Mouse (Mus musculus) stomach, embryonic 14.5 days (tissue): ENCODE measurements at regions not wholly inside any gene's neighbourhood (a gene's known extent, or its start where the extent isn't known, plus 50 kb on each side); places are given as distances from the start of the nearest gene placed in this dataset.
"Not testable (repeated sequence)": the region's sequence is repeated elsewhere in the genome, so short reads cannot be mapped to it uniquely, and the experiment has no call there.

Experiments used
- ATAC-seq: fragments of 200-750 bp; cut with Nextera tagmentation; 2 replicates; pipeline ENCODE4 v1.8.0; 2017; ENCODE audit warnings: low read depth, moderate TSS enrichment; ENCODE audit not compliant: insufficient number of reproducible peaks, insufficient read depth, low FRiP score
- H3K27ac ChIP-seq: fragments of 300-500 bp; sonication (generic); 2 replicates; pipeline ENCODE4 v1.5.1; 2014; ENCODE audit warnings: mild to moderate bottlenecking, low read length, moderate library complexity, mixed read lengths
- H3K27me3 ChIP-seq: fragments of 300-500 bp; sonication (generic); 2 replicates; pipeline ENCODE4 v1.6.1; 2014; ENCODE audit warnings: low read length, control low read depth, mixed read lengths; ENCODE audit not compliant: control insufficient read depth, insufficient read depth
- H3K36me3 ChIP-seq: fragments of 300-500 bp; sonication (generic); 2 replicates; pipeline ENCODE4 v1.6.1; 2014; ENCODE audit warnings: mild to moderate bottlenecking, control low read depth, low read length, moderate library complexity, mixed read lengths; ENCODE audit not compliant: control insufficient read depth, insufficient read depth
- H3K4me1 ChIP-seq: fragments of 300-500 bp; sonication (generic); 2 replicates; pipeline ENCODE4 v1.6.1; 2014; ENCODE audit warnings: low read length, control low read depth, mixed read lengths; ENCODE audit not compliant: control insufficient read depth, insufficient read depth
- H3K4me2 ChIP-seq: fragments of 300-500 bp; sonication (generic); replicated peaks from 2 replicates; pipeline ENCODE4 v1.6.1; 2014; ENCODE audit warnings: low read depth, low read length, control low read depth
- H3K4me3 ChIP-seq: fragments of 300-500 bp; sonication (generic); 2 replicates; pipeline ENCODE4 v1.5.1; 2014; ENCODE audit warnings: low read depth, low read length, control low read depth
- H3K9ac ChIP-seq: fragments of 300-500 bp; sonication (generic); replicated peaks from 2 replicates; pipeline ENCODE4 v1.6.1; 2014; ENCODE audit warnings: low read depth, mild to moderate bottlenecking, control low read depth, low read length, moderate library complexity, mixed read lengths
- H3K9me3 ChIP-seq: fragments of 300-500 bp; sonication (generic); 2 replicates; pipeline ENCODE4 v1.6.1; 2016; ENCODE audit warnings: low read depth, low read length, control low read depth; ENCODE audit not compliant: control insufficient read depth
- WGBS: fragments of 180-500 bp; shearing (Covaris S2); extraction: QIAGEN DNeasy Blood & Tissue Kit; methylation state at CpG from one replicate; pipeline ENCODE4 v1.1.7; 2014; 5-methylcytosine and 5-hydroxymethylcytosine counted together

DNA sequence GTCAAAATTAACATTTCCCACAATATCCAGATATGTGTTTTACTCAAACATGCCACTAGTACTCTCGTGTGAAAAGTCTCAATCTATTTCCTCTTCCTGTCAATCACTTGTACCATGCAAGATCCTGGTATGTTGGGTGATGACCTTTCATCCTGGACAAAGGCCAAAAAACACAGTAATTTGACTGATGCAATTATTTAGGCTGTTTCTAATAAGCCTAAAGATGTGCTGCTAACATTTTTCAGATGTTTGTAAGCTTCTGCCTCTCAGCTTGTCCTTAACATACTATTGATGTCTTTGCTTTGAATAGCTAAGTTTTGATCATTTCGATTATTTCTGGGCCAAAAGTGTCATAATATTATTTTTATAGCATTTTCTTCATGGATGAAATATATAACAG, 418.4 kb upstream of the Arrdc4 start:
- H3K4me1 ChIP-seq, result no peaks in the 10 kb centered on the region
- H3K4me3 ChIP-seq, result no peak overlapping the region
- whole genome bisulfite sequencing, result 46% methylated on average over 2 of the region's 2 CpGs
- H3K4me2 ChIP-seq, result no peak overlapping the region
- no peak overlapping the region for H3K27ac ChIP-seq
- H3K9me3 ChIP-seq, result no peaks in the 10 kb centered on the region
- H3K27me3 ChIP-seq, result no peaks in the 10 kb centered on the region
- H3K9ac ChIP-seq, result no peak overlapping the region
- no peak for ATAC-seq
- H3K36me3 ChIP-seq, result no peaks in the 10 kb centered on the region

DNA sequence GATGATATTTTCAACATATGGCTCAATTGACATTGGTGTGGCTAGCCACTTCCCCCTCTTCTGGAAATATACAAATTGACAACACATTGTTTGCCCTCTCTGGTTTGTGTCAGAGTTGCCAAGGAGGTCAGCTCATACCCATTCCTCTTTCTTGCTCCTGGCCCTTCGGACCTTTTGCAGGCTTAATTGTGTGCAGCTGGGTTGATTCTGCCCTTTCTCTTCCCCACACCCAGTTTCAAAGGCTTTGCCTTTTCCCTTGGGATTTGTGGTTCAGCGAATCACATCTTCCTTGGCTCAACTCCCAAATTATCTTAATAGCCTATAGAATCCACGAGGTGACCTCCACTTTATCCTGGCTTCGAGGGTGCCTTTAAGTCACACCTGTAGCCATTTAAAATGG, 412.9 kb upstream of the Arrdc4 start:
- no peaks in the 10 kb centered on the region for H3K9me3 ChIP-seq
- H3K9ac ChIP-seq, result no peak overlapping the region
- H3K27me3 ChIP-seq, result no peaks in the 10 kb centered on the region
- H3K27ac ChIP-seq, result no peak overlapping the region
- H3K4me3 ChIP-seq, result no peak overlapping the region
- no peaks in the 10 kb centered on the region for H3K36me3 ChIP-seq
- H3K4me1 ChIP-seq, result no peaks in the 10 kb centered on the region
- WGBS, result 68% methylated on average over 4 of the region's 4 CpGs
- ATAC-seq, result no peak
- H3K4me2 ChIP-seq, result no peak overlapping the region

DNA sequence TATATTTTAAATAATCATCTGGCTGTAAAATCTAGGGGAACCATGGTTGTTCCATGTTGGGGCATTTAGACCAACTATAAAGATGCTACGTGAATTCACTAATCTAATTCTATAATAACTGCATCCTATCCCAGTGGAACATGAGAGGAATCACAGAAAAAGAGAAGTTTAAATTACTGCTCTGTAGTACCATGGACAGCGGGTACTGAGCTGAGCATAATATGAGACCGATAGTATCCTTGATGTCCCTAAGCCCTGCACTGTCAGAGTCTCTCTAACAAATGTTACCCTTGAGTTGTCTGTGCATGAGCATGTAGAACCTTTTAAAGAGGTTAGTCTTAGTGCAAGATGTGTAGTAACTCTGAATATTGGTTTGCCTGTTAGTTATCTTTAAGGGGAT, 393.3 kb upstream of the Arrdc4 start:
- Histone ChIP-seq H3K4me2 (no peak overlapping the region), H3K4me1 (no peaks in the 10 kb centered on the region), H3K27me3 (no peaks in the 10 kb centered on the region), H3K4me3 (no peak overlapping the region), H3K36me3 (no peaks in the 10 kb centered on the region), H3K27ac (no peak overlapping the region), H3K9me3 (no peaks in the 10 kb centered on the region), H3K9ac (no peak overlapping the region)
- ATAC-seq, result no peak
- 69% methylated on average over 3 of the region's 3 CpGs for WGBS

DNA sequence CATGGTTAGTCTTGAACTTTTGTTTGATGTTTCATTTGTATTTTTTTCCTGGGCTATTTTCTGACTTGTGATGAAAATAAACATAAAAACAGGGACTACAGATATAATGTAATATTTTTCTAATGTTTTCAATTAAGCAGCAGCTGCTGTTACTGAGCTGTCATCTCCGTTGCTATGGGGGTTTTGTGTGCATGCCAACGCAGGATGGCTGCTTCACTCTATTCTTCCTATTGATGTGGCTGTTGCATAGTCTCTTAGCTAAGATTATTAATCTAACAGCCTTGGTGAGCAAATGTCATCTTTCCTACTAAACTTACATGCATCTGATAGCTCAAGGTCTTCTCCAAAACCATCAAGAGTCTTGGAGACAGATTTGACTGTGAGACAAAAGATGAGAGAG, 384.4 kb upstream of the Arrdc4 start:
- H3K4me3 ChIP-seq, result no peak overlapping the region
- no peaks in the 10 kb centered on the region for H3K27me3 ChIP-seq
- H3K4me2 ChIP-seq, result no peak overlapping the region
- H3K9ac ChIP-seq, result no peak overlapping the region
- no peaks in the 10 kb centered on the region for H3K9me3 ChIP-seq
- no peaks in the 10 kb centered on the region for H3K36me3 ChIP-seq
- H3K4me1 ChIP-seq, result no peaks in the 10 kb centered on the region
- 81% methylated on average over 2 of the region's 2 CpGs for WGBS
- ATAC-seq, result no peak
- H3K27ac ChIP-seq, result no peak overlapping the region

DNA sequence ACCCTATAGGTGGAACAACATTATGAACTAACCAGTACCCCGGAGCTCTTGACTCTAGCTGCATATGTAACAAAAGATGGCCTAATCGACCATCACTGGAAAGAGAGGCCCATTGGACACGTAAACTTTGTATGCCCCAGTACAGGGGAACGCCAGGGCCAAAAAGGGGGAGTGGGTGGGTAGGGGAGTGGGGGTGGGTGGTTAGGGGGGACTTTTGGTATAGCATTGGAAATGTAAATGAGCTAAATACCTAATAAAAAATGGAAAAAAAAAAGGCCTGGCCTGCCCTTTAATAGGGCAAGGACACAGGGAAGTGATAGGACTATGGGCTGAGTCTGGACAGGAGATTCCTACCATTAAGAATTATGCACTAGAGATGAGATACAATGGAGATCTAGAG, 352.7 kb upstream of the Arrdc4 start:
- not testable (repeated sequence) for H3K9ac ChIP-seq, ATAC-seq, H3K4me1 ChIP-seq, H3K4me2 ChIP-seq, H3K9me3 ChIP-seq, H3K27me3 ChIP-seq, H3K36me3 ChIP-seq, H3K27ac ChIP-seq, H3K4me3 ChIP-seq
- WGBS, result 76% methylated on average over 2 of the region's 4 CpGs

DNA sequence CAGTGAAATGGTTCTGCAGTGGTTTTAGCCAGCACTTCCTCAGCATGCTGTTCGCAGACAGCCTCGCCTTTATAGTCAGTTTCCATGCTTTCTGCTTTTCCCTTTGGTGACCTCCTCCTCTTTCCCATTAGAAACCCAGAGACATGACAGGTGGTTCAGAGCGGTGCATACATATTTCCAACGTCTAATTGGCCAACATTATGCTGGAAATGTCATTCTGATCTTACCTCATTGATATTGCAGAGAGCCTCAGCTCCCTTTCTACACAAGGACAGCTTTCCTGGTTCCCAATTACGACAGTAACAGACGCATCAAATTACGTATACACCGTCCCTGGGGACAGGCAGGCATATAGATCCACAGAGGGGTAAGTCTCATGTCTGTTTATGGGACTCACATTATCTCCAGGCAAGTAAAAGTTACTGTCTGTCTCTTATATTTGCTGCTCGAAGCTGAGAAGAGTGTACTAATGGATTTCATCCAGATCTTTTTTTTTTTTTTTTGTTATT, 348.6 kb upstream of the Arrdc4 start:
- H3K4me3 ChIP-seq, result no peak overlapping the region
- H3K36me3 ChIP-seq, result no peaks in the 10 kb centered on the region
- H3K4me2 ChIP-seq, result no peak overlapping the region
- no peaks in the 10 kb centered on the region for H3K27me3 ChIP-seq
- H3K27ac ChIP-seq, result no peak overlapping the region
- WGBS, result 48% methylated on average over 9 of the region's 9 CpGs
- H3K4me1 ChIP-seq, result no peaks in the 10 kb centered on the region
- ATAC-seq, result no peak
- H3K9me3 ChIP-seq, result no peaks in the 10 kb centered on the region
- no peak overlapping the region for H3K9ac ChIP-seq

DNA sequence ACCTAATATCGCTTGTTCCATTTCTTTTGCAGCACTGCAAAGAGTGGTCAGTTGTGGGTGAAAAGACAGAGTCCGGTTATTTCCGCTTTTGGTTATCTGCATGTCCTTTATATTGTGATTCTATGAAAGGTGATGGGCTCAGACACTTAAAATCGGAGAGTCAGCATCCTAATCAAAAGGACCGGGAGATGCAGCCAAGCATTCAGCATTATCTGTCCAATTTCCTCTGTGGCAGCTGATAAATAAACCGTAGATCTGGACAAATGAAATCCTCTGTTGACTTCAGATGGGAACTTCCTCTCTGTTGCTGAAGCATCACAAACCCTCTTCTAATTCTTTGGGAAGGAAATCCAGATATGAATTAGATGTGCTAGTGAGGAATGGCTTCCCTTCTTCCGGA, 325.7 kb upstream of the Arrdc4 start:
- no peak overlapping the region for H3K9ac ChIP-seq
- WGBS, result 85% methylated on average over 7 of the region's 7 CpGs
- no peak for ATAC-seq

DNA sequence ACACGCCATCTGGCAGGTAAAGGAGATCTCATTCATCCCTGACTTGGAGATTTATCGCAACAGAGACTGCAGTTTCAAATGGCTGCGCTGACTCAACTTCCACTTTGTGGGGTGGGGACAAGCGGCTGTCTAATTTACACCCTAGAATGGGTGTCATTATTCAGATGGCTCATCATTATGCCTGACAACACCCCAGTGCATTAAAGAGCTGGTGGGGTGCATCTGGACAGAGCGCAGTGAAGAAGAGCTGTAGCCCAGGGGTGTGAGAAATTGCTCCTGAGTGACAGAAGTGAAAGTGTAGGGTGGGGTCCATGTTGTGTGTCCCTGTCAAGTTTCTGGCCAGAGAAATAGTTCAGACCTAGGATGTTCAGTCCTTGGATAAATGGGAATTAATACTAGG, 314.0 kb upstream of the Arrdc4 start:
- Histone ChIP-seq H3K27me3 (no peaks in the 10 kb centered on the region), H3K4me3 (no peak overlapping the region)
- WGBS, result 80% methylated on average over 5 of the region's 5 CpGs

More for the DNA sequence above, 325.7 kb upstream of the Arrdc4 start:
- Histone ChIP-seq H3K9me3 (no peaks in the 10 kb centered on the region), H3K4me2 (no peak overlapping the region), H3K4me3 (no peak overlapping the region), H3K27me3 (no peaks in the 10 kb centered on the region), H3K4me1 (no peaks in the 10 kb centered on the region), H3K36me3 (no peaks in the 10 kb centered on the region), H3K27ac (no peak overlapping the region)

DNA sequence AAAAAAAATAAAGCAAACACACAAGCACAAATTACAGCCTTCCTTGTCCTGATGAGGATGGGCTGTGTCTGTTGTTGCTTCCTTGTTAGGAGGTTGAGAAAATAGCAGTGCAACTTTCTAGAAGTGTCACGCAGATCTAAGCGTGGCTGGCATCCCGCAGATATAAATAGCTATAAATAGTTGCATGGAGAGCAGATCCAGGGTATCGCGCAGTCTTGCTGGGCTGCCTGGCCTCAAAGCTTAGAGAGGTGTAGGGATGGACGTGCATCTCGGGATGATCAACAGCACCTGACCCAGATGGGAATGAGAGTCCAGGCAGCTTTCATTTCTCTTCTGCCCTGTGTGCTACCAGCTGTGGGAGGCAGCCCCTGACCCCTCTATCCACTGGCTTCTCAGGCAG, 313.5 kb upstream of the Arrdc4 start:
- no peaks in the 10 kb centered on the region for H3K36me3 ChIP-seq
- H3K4me2 ChIP-seq, result no peak overlapping the region
- no peak for ATAC-seq
- H3K4me1 ChIP-seq, result no peaks in the 10 kb centered on the region
- WGBS, result 84% methylated on average over 7 of the region's 7 CpGs
- H3K4me3 ChIP-seq, result no peak overlapping the region
- H3K27me3 ChIP-seq, result no peaks in the 10 kb centered on the region
- no peaks in the 10 kb centered on the region for H3K9me3 ChIP-seq
- no peak overlapping the region for H3K27ac ChIP-seq
- no peak overlapping the region for H3K9ac ChIP-seq

More for the DNA sequence above, 314.0 kb upstream of the Arrdc4 start:
- H3K9ac ChIP-seq, result no peak overlapping the region
- ATAC-seq, result no peak
- H3K27ac ChIP-seq, result no peak overlapping the region
- no peaks in the 10 kb centered on the region for H3K4me1 ChIP-seq
- H3K36me3 ChIP-seq, result no peaks in the 10 kb centered on the region
- H3K9me3 ChIP-seq, result no peaks in the 10 kb centered on the region
- no peak overlapping the region for H3K4me2 ChIP-seq
